10 mouse cellular contexts compared by ENCODE assay signal in the genomic region with DNA sequence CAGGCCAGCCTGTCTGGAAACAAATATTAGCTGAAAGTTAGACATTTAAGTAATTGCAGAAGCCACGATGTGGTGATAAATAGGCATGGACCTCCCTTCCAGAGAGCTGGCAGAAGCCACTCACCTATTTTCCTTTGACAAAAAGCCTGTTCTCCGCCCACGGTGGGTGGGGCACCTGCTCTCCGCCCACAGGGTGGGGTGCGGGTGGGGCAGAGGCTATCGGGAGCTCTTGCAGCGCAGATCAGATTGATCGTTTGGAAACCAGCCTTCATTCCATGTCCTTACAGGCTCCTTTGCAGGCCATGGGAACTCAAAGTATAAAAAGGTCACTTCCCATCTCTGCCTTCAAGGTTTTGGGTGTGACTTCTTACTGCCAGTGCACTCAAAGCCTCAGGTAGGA. TPM values are rescaled to one million over a fixed set of nuclear protein-coding genes. Genes with fewer than 3 reads are reported as not detected.
DNase-seq lines count a peak whose midpoint lies in the region; ATAC-seq lines count a peak whose summit lies in the region.
"Had no signal": no experiment of that assay in that cellular context is flagged by ENCODE, and none has a peak within 500 bp of the region (broad histone marks: within the 10 kb centered on the region; RNA-seq: fewer than 3 reads in every experiment).

No protein-coding gene starts in this region.

- no peaks in the 10 kb centered on the region for H3K27me3 ChIP-seq in liver, embryonic 11.5 days (replicated peaks; ENCODE audit: control insufficient read depth, insufficient read depth, low read length)
- H3K27me3 ChIP-seq: hindbrain, embryonic 13.5 days had no signal

- no peaks in the 10 kb centered on the region for H3K36me3 ChIP-seq in liver, embryonic 11.5 days (ENCODE audit: control insufficient read depth, insufficient read depth, low read length)

- peak; percentile 54; the same call in 1 of the 2 replicates for ATAC-seq in liver, embryonic 11.5 days (replicated peaks; ENCODE audit: low FRiP score)
- peak; percentile 71 for ATAC-seq in megakaryocyte-erythroid progenitor cell, adult 5-6 weeks (replicated peaks; ENCODE audit: low FRiP score, low TSS enrichment, poor library complexity, severe bottlenecking)

- H3K9ac ChIP-seq in liver, embryonic 11.5 days (ENCODE audit: low read depth, low read length) = no peak overlapping the region
- H3K9ac ChIP-seq: hindbrain, embryonic 13.5 days had no signal

- no peak overlapping the region for H3K4me3 ChIP-seq in liver, embryonic 11.5 days (ENCODE audit: low read depth, low read length)
- H3K4me3 ChIP-seq: hindbrain, embryonic 13.5 days; midbrain, embryonic 10.5 days had no signal

- WGBS in liver, embryonic 11.5 days = 7% methylated on average over 8 of the region's 8 CpGs

- no peak overlapping the region for H3K27ac ChIP-seq in liver, embryonic 11.5 days (ENCODE audit: low read depth, low read length)
- H3K27ac ChIP-seq: hindbrain, embryonic 13.5 days; midbrain, embryonic 10.5 days had no signal

- peak overlapping the region; percentile 47 for H3K4me2 ChIP-seq in liver, embryonic 11.5 days
- H3K4me2 ChIP-seq: hindbrain, embryonic 13.5 days had no signal

- DNase-seq in adrenal gland, postnatal 14 days = peak; percentile 39
- DNase-seq in adrenal gland, postnatal 4 days (ENCODE audit: low spot score in 2 of 2) = no peak
- peak; percentile 48 for DNase-seq in urinary bladder, postnatal 14 days (ENCODE audit: low spot score)
- DNase-seq in urinary bladder, postnatal 10 days (ENCODE audit: low spot score) = no peak
- peak; percentile 43 for DNase-seq in liver, embryonic 11.5 days (ENCODE audit: low spot score)
- DNase-seq in MN1 (ENCODE audit: low spot score) = no peak
- no peak for DNase-seq in layer of hippocampus, postnatal 14 days (ENCODE audit: low spot score in 2 of 2)

- H3K4me1 ChIP-seq in liver, embryonic 11.5 days (replicated peaks; ENCODE audit: control insufficient read depth, insufficient read depth, low read length) = peaks cover 9% of the 10 kb centered on the region
- H3K4me1 ChIP-seq: hindbrain, embryonic 13.5 days; midbrain, embryonic 10.5 days had no signal

- no peaks in the 10 kb centered on the region for H3K9me3 ChIP-seq in liver, embryonic 11.5 days (ENCODE audit: control insufficient read depth, low read length)
- H3K9me3 ChIP-seq: hindbrain, embryonic 13.5 days; midbrain, embryonic 10.5 days had no signal

RNA-seq across cellular contexts. Expression of a gene that starts 9.5 kb away (rescaled TPM):
- total RNA-seq in adrenal gland, postnatal 14 days (2021) = 174 and 186 TPM in 2 replicates
- total RNA-seq in adrenal gland, postnatal 4 days (2021) = 100 to 1,000 TPM in 1 of 2 experiments, 10 to 100 TPM in 1; 99.5 to 103 TPM
- 141 and 146 TPM in 2 replicates for polyA plus RNA-seq in liver, embryonic 11.5 days (2014; fragmentation: Nextera tagmentation; extraction: Ambion mirVana)
- 113 and 175 TPM in 2 replicates for total RNA-seq in megakaryocyte-erythroid progenitor cell, adult 5-6 weeks (2014; fragmentation: Nextera tagmentation)
- total RNA-seq in megakaryocyte-erythroid progenitor cell, adult 5-6 weeks (2017) = 34.6 and 43.6 TPM in 2 replicates
- total RNA-seq in layer of hippocampus, postnatal 14 days (2021) = 10 to 100 TPM; 52.0 to 55.9 TPM

RNA-seq across cellular contexts. Expression of a gene that starts 27.3 kb away (rescaled TPM):
- total RNA-seq in adrenal gland, postnatal 14 days (2021) = 154 and 173 TPM in 2 replicates
- total RNA-seq in adrenal gland, postnatal 4 days (2021) = 100 to 1,000 TPM; 225 to 239 TPM
- 39.7 and 46.2 TPM in 2 replicates for polyA plus RNA-seq in liver, embryonic 11.5 days (2014; fragmentation: Nextera tagmentation; extraction: Ambion mirVana)
- total RNA-seq in megakaryocyte-erythroid progenitor cell, adult 5-6 weeks (2014; fragmentation: Nextera tagmentation) = 203 and 217 TPM in 2 replicates
- total RNA-seq in megakaryocyte-erythroid progenitor cell, adult 5-6 weeks (2017) = 248 and 278 TPM in 2 replicates
- 100 to 1,000 TPM; 161 to 187 TPM for total RNA-seq in layer of hippocampus, postnatal 14 days (2021)

Comparison
In these comparisons a context has a peak if more than half of its experiments do, and no peak if none do; other contexts are left out.
1. DNase-seq: peak in adrenal gland, postnatal 14 days (single experiment), urinary bladder, postnatal 14 days (single experiment) and liver, embryonic 11.5 days (single experiment); none in adrenal gland, postnatal 4 days (0 of 2), urinary bladder, postnatal 10 days (single experiment), MN1 (single experiment) and layer of hippocampus, postnatal 14 days (0 of 2).